Mouse (Mus musculus): ENCODE measurements around the gene Bhmt. TPM values are rescaled to one million over a fixed set of nuclear protein-coding genes. Genes with fewer than 3 reads are reported as not detected.

The Bhmt gene
- polyA plus RNA-seq, 1 experiment from 2014 or later, result 1.7 TPM

GRCm38 (mm10) chr13:93639636-93640035 is 1.9 kb upstream of the Bhmt start:
- DNase-seq (ENCODE audit: low spot score) (no peak), ATAC-seq (ENCODE audit: low FRiP score, low TSS enrichment) (no peak)
- H3K4me2 ChIP-seq (replicated peaks; ENCODE audit: low read depth), result no peak overlapping the region
- no peaks in the 10 kb centered on the region for H3K36me3 ChIP-seq (ENCODE audit: control insufficient read depth, insufficient read depth, low read length)
- H3K27ac ChIP-seq (replicated peaks), result no peak overlapping the region
- H3K4me1 ChIP-seq (replicated peaks; ENCODE audit: control insufficient read depth, insufficient read depth), result no peaks in the 10 kb centered on the region
- 53% methylated on average over 4 of the region's 4 CpGs for whole genome bisulfite sequencing
- TF ChIP-seq EP300 (optimal IDR thresholded peaks at IDR 0.05) (no peak), CTCF (IDR thresholded peaks at IDR 0.05; ENCODE audit: low read depth) (no peak)
- H3K27me3 ChIP-seq (ENCODE audit: control insufficient read depth, insufficient read depth, low read length), result no peaks in the 10 kb centered on the region
- no peak overlapping the region for H3K9ac ChIP-seq (ENCODE audit: low read length)
- no peaks in the 10 kb centered on the region for H3K9me3 ChIP-seq (ENCODE audit: control insufficient read depth, low read length)
- no peak overlapping the region for H3K4me3 ChIP-seq (ENCODE audit: low read depth, low read length)

GRCm38 (mm10) chr13:93636561-93636960 is 1.2 kb downstream of the Bhmt start:
- no peak for TF ChIP-seq EP300 (optimal IDR thresholded peaks at IDR 0.05)
- TF ChIP-seq CTCF (IDR thresholded peaks at IDR 0.05; ENCODE audit: low read depth), result no peak
- H3K4me2 ChIP-seq (replicated peaks; ENCODE audit: low read depth), result no peak overlapping the region
- DNase-seq (ENCODE audit: low spot score), result no peak
- WGBS, result 73% methylated on average over 1 of the region's 1 CpGs
- no peak overlapping the region for H3K27ac ChIP-seq (replicated peaks)
- H3K4me3 ChIP-seq (ENCODE audit: low read depth, low read length), result no peak overlapping the region
- H3K36me3 ChIP-seq (ENCODE audit: control insufficient read depth, insufficient read depth, low read length), result no peaks in the 10 kb centered on the region
- no peak overlapping the region for H3K9ac ChIP-seq (ENCODE audit: low read length)
- no peaks in the 10 kb centered on the region for H3K9me3 ChIP-seq (ENCODE audit: control insufficient read depth, low read length)
- no peak for ATAC-seq (ENCODE audit: low FRiP score, low TSS enrichment)
- no peaks in the 10 kb centered on the region for H3K27me3 ChIP-seq (ENCODE audit: control insufficient read depth, insufficient read depth, low read length)
- H3K4me1 ChIP-seq (replicated peaks; ENCODE audit: control insufficient read depth, insufficient read depth), result no peaks in the 10 kb centered on the region

- H3K4me1 ChIP-seq (replicated peaks; ENCODE audit: control insufficient read depth, insufficient read depth), result no peaks in the 10 kb centered on the region
- H3K36me3 ChIP-seq (ENCODE audit: control insufficient read depth, insufficient read depth, low read length), result no peaks in the 10 kb centered on the region
- no peaks in the 10 kb centered on the region for H3K9me3 ChIP-seq (ENCODE audit: control insufficient read depth, low read length)
- no peak for ATAC-seq (ENCODE audit: low FRiP score, low TSS enrichment)
- no peak overlapping the region for H3K27ac ChIP-seq (replicated peaks)
- H3K4me3 ChIP-seq (ENCODE audit: low read depth, low read length), result no peak overlapping the region
- no peak for DNase-seq (ENCODE audit: low spot score)
- no peak overlapping the region for H3K4me2 ChIP-seq (replicated peaks; ENCODE audit: low read depth)
- WGBS, result 82% methylated on average over 5 of the region's 5 CpGs
- no peak overlapping the region for H3K9ac ChIP-seq (ENCODE audit: low read length)
- H3K27me3 ChIP-seq (ENCODE audit: control insufficient read depth, insufficient read depth, low read length), result no peaks in the 10 kb centered on the region
- TF ChIP-seq EP300 (optimal IDR thresholded peaks at IDR 0.05) (no peak), CTCF (IDR thresholded peaks at IDR 0.05; ENCODE audit: low read depth) (no peak)
Measured at GRCm38 (mm10) chr13:93632927-93633326, 4.8 kb downstream of the Bhmt start.

- no peak for TF ChIP-seq EP300 (optimal IDR thresholded peaks at IDR 0.05)
- no peak for TF ChIP-seq CTCF (IDR thresholded peaks at IDR 0.05; ENCODE audit: low read depth)
- H3K4me1 ChIP-seq (replicated peaks; ENCODE audit: control insufficient read depth, insufficient read depth), result no peaks in the 10 kb centered on the region
- H3K27me3 ChIP-seq (ENCODE audit: control insufficient read depth, insufficient read depth, low read length), result no peaks in the 10 kb centered on the region
- H3K9ac ChIP-seq (ENCODE audit: low read length), result no peak overlapping the region
- H3K4me2 ChIP-seq (replicated peaks; ENCODE audit: low read depth), result no peak overlapping the region
- DNase-seq (ENCODE audit: low spot score) (no peak), ATAC-seq (ENCODE audit: low FRiP score, low TSS enrichment) (no peak)
- WGBS, result 76% methylated on average over 10 of the region's 10 CpGs
- H3K4me3 ChIP-seq (ENCODE audit: low read depth, low read length), result no peak overlapping the region
- no peaks in the 10 kb centered on the region for H3K36me3 ChIP-seq (ENCODE audit: control insufficient read depth, insufficient read depth, low read length)
- no peaks in the 10 kb centered on the region for H3K9me3 ChIP-seq (ENCODE audit: control insufficient read depth, low read length)
- no peak overlapping the region for H3K27ac ChIP-seq (replicated peaks)
Measured at GRCm38 (mm10) chr13:93630941-93631705, 6.6 kb downstream of the Bhmt start.

GRCm38 (mm10) chr13:93628861-93629260 is 8.9 kb downstream of the Bhmt start:
- H3K27me3 ChIP-seq (ENCODE audit: control insufficient read depth, insufficient read depth, low read length), result no peaks in the 10 kb centered on the region
- H3K4me2 ChIP-seq (replicated peaks; ENCODE audit: low read depth), result no peak overlapping the region
- H3K36me3 ChIP-seq (ENCODE audit: control insufficient read depth, insufficient read depth, low read length), result no peaks in the 10 kb centered on the region
- no peaks in the 10 kb centered on the region for H3K4me1 ChIP-seq (replicated peaks; ENCODE audit: control insufficient read depth, insufficient read depth)
- no peaks in the 10 kb centered on the region for H3K9me3 ChIP-seq (ENCODE audit: control insufficient read depth, low read length)
- no peak overlapping the region for H3K27ac ChIP-seq (replicated peaks)
- WGBS, result 35% methylated on average over 6 of the region's 6 CpGs
- TF ChIP-seq CTCF (IDR thresholded peaks at IDR 0.05; ENCODE audit: low read depth), result no peak
- TF ChIP-seq EP300 (optimal IDR thresholded peaks at IDR 0.05), result no peak
- H3K9ac ChIP-seq (ENCODE audit: low read length), result no peak overlapping the region
- DNase-seq (ENCODE audit: low spot score), result no peak
- ATAC-seq (ENCODE audit: low FRiP score, low TSS enrichment), result no peak
- no peak overlapping the region for H3K4me3 ChIP-seq (ENCODE audit: low read depth, low read length)

- Histone ChIP-seq H3K36me3 (ENCODE audit: control insufficient read depth, insufficient read depth, low read length) (no peaks in the 10 kb centered on the region), H3K9me3 (ENCODE audit: control insufficient read depth, low read length) (no peaks in the 10 kb centered on the region), H3K4me3 (ENCODE audit: low read depth, low read length) (no peak overlapping the region), H3K4me2 (replicated peaks; ENCODE audit: low read depth) (no peak overlapping the region), H3K4me1 (replicated peaks; ENCODE audit: control insufficient read depth, insufficient read depth) (no peaks in the 10 kb centered on the region), H3K27ac (replicated peaks) (no peak overlapping the region), H3K27me3 (ENCODE audit: control insufficient read depth, insufficient read depth, low read length) (no peaks in the 10 kb centered on the region), H3K9ac (ENCODE audit: low read length) (no peak overlapping the region)
- WGBS, result 14% methylated on average over 4 of the region's 6 CpGs
- peak; percentile 52 for DNase-seq (ENCODE audit: low spot score)
- TF ChIP-seq EP300 (optimal IDR thresholded peaks at IDR 0.05) (no peak), CTCF (IDR thresholded peaks at IDR 0.05; ENCODE audit: low read depth) (no peak)
- peak; percentile 84 for ATAC-seq (ENCODE audit: low FRiP score, low TSS enrichment)
Measured at GRCm38 (mm10) chr13:93614361-93614948, 23.3 kb downstream of the Bhmt start.
